12 mouse cellular contexts compared by ENCODE assay signal in genomic region chr12:79354621-79355020, GRCm38 (mm10). TPM values are rescaled to one million over a fixed set of nuclear protein-coding genes. Genes with fewer than 3 reads are reported as not detected.
DNase-seq lines count a peak whose midpoint lies in the region; ATAC-seq and TF ChIP-seq lines count a peak whose summit lies in the region.
"Had no signal": no experiment of that assay in that cellular context is flagged by ENCODE, and none has a peak within 500 bp of the region (broad histone marks: within the 10 kb centered on the region; RNA-seq: fewer than 3 reads in every experiment).

No protein-coding gene starts in this region.

- H3K4me1 ChIP-seq in liver, adult 2 months (ENCODE audit: control insufficient read depth, insufficient read depth, low read length) = peaks cover 41% of the 10 kb centered on the region
- H3K4me1 ChIP-seq in liver, embryonic 11.5 days (replicated peaks; ENCODE audit: control insufficient read depth, insufficient read depth, low read length) = peaks cover 20% of the 10 kb centered on the region
- peaks cover 29% of the 10 kb centered on the region for H3K4me1 ChIP-seq in heart, embryonic 15.5 days (replicated peaks)
- 0 out of 2 replicates have a peak, but pooled peaks cover 6% of the 10 kb centered on the region for H3K4me1 ChIP-seq in stomach, embryonic 14.5 days (ENCODE audit: control insufficient read depth, insufficient read depth, low read length)
- H3K4me1 ChIP-seq in midbrain, embryonic 15.5 days = peaks cover 11% of the 10 kb centered on the region
- H3K4me1 ChIP-seq: forebrain, embryonic 15.5 days had no signal

- no peak for TF ChIP-seq POLR2A in liver, adult 2 months (IDR thresholded peaks at IDR 0.05; ENCODE audit: extremely low read depth, insufficient read depth, low read length)

- H3K36me3 ChIP-seq in liver, adult 2 months (ENCODE audit: control insufficient read depth, insufficient read depth, low read length) = no peaks in the 10 kb centered on the region
- H3K36me3 ChIP-seq in liver, embryonic 11.5 days (ENCODE audit: control insufficient read depth, insufficient read depth, low read length) = no peaks in the 10 kb centered on the region
- no peaks in the 10 kb centered on the region for H3K36me3 ChIP-seq in heart, embryonic 15.5 days
- no peaks in the 10 kb centered on the region for H3K36me3 ChIP-seq in stomach, embryonic 14.5 days (ENCODE audit: control insufficient read depth, insufficient read depth, low read length)
- no peaks in the 10 kb centered on the region for H3K36me3 ChIP-seq in midbrain, embryonic 15.5 days (replicated peaks)
- H3K36me3 ChIP-seq: forebrain, embryonic 15.5 days; limb, embryonic 12.5 days had no signal

- TF ChIP-seq CTCF in liver, adult 2 months (IDR thresholded peaks at IDR 0.05; ENCODE audit: low read depth, low read length) = no peak

- 26% methylated on average over 7 of the region's 7 CpGs for WGBS in liver, adult 2 months
- WGBS in liver, embryonic 11.5 days = 76% methylated on average over 7 of the region's 7 CpGs
- 45% methylated on average over 7 of the region's 7 CpGs for WGBS in heart, embryonic 15.5 days
- 58% methylated on average over 7 of the region's 7 CpGs for WGBS in stomach, embryonic 14.5 days
- WGBS in midbrain, embryonic 15.5 days = 82% methylated on average over 7 of the region's 7 CpGs

- H3K4me3 ChIP-seq in liver, adult 2 months (ENCODE audit: insufficient read depth, low read depth, low read length) = no peak overlapping the region
- H3K4me3 ChIP-seq in liver, embryonic 11.5 days (ENCODE audit: low read depth, low read length) = no peak overlapping the region
- no peak overlapping the region for H3K4me3 ChIP-seq in heart, embryonic 15.5 days
- no peak overlapping the region for H3K4me3 ChIP-seq in stomach, embryonic 14.5 days (ENCODE audit: low read depth, low read length)
- H3K4me3 ChIP-seq in midbrain, embryonic 15.5 days = no peak overlapping the region
- H3K4me3 ChIP-seq: forebrain, embryonic 15.5 days; limb, embryonic 12.5 days had no signal

- peak; percentile 94 for DNase-seq in liver, adult 2 months (ENCODE audit: extremely low read depth, low read depth, low spot score)
- no peak for DNase-seq in liver, embryonic 11.5 days (ENCODE audit: low spot score)
- peak; percentile 44 for DNase-seq in kidney, postnatal 10 days
- DNase-seq in urinary bladder, adult 2 months (ENCODE audit: low spot score) = no peak
- no peak for DNase-seq in frontal cortex, adult 2 months (ENCODE audit: extremely low spot score in 1 of 2, low spot score in 1 of 2)
- DNase-seq: layer of hippocampus, adult 9-11 months had no signal

- no peak for ATAC-seq in liver, embryonic 11.5 days (replicated peaks; ENCODE audit: low FRiP score)
- peak; percentile 70 for ATAC-seq in heart, embryonic 15.5 days (replicated peaks; ENCODE audit: insufficient number of reproducible peaks, insufficient read depth, low FRiP score, low read depth)
- peak; percentile 56; the same call in 1 of the 2 replicates for ATAC-seq in stomach, embryonic 14.5 days (ENCODE audit: insufficient number of reproducible peaks, insufficient read depth, low FRiP score, low read depth)
- ATAC-seq in midbrain, embryonic 15.5 days (replicated peaks) = no peak
- ATAC-seq: forebrain, embryonic 15.5 days had no signal

- no peaks in the 10 kb centered on the region for H3K27me3 ChIP-seq in liver, adult 2 months (ENCODE audit: control insufficient read depth, insufficient read depth, low read length)
- H3K27me3 ChIP-seq in liver, embryonic 11.5 days (replicated peaks; ENCODE audit: control insufficient read depth, insufficient read depth, low read length) = no peaks in the 10 kb centered on the region
- H3K27me3 ChIP-seq in heart, embryonic 15.5 days = no peaks in the 10 kb centered on the region
- H3K27me3 ChIP-seq in stomach, embryonic 14.5 days (ENCODE audit: control insufficient read depth, insufficient read depth, low read length) = no peaks in the 10 kb centered on the region
- H3K27me3 ChIP-seq in midbrain, embryonic 15.5 days (replicated peaks) = no peaks in the 10 kb centered on the region
- H3K27me3 ChIP-seq: forebrain, embryonic 15.5 days; limb, embryonic 12.5 days had no signal

- no peak overlapping the region for H3K4me2 ChIP-seq in liver, embryonic 11.5 days
- H3K4me2 ChIP-seq in heart, embryonic 15.5 days = no peak overlapping the region
- no peak overlapping the region for H3K4me2 ChIP-seq in stomach, embryonic 14.5 days (replicated peaks; ENCODE audit: low read depth, low read length)
- H3K4me2 ChIP-seq in midbrain, embryonic 15.5 days = no peak overlapping the region
- H3K4me2 ChIP-seq: forebrain, embryonic 15.5 days; limb, embryonic 12.5 days; midbrain, embryonic 11.5 days had no signal

- H3K9me3 ChIP-seq in liver, embryonic 11.5 days (ENCODE audit: control insufficient read depth, low read length) = no peaks in the 10 kb centered on the region
- no peaks in the 10 kb centered on the region for H3K9me3 ChIP-seq in heart, embryonic 15.5 days (replicated peaks)
- H3K9me3 ChIP-seq in stomach, embryonic 14.5 days (ENCODE audit: control insufficient read depth, low read depth, low read length) = no peaks in the 10 kb centered on the region
- no peaks in the 10 kb centered on the region for H3K9me3 ChIP-seq in midbrain, embryonic 15.5 days
- H3K9me3 ChIP-seq: forebrain, embryonic 15.5 days; limb, embryonic 12.5 days had no signal

- peak overlapping the region; percentile 37; the same call in 1 of the 2 replicates for H3K27ac ChIP-seq in liver, adult 2 months (replicated peaks; ENCODE audit: insufficient read depth, low read depth, low read length)
- no peak overlapping the region for H3K27ac ChIP-seq in liver, embryonic 11.5 days (ENCODE audit: low read depth, low read length)
- peak overlapping the region; percentile 48 for H3K27ac ChIP-seq in heart, embryonic 15.5 days
- H3K27ac ChIP-seq in stomach, embryonic 14.5 days (ENCODE audit: low read length) = peak overlapping the region; percentile 11; the same call in 1 of the 2 replicates
- no peak overlapping the region for H3K27ac ChIP-seq in midbrain, embryonic 15.5 days
- H3K27ac ChIP-seq: forebrain, embryonic 15.5 days had no signal

- no peaks in the 10 kb centered on the region for H3K79me2 ChIP-seq in liver, adult 2 months (ENCODE audit: control insufficient read depth, insufficient read depth, low read length)

- H3K9ac ChIP-seq in liver, adult 2 months (ENCODE audit: low read depth, low read length) = no peak overlapping the region
- no peak overlapping the region for H3K9ac ChIP-seq in liver, embryonic 11.5 days (ENCODE audit: low read depth, low read length)
- no peak overlapping the region for H3K9ac ChIP-seq in heart, embryonic 15.5 days
- H3K9ac ChIP-seq in stomach, embryonic 14.5 days (replicated peaks; ENCODE audit: low read depth, low read length) = no peak overlapping the region
- no peak overlapping the region for H3K9ac ChIP-seq in midbrain, embryonic 15.5 days
- H3K9ac ChIP-seq: forebrain, embryonic 15.5 days; limb, embryonic 12.5 days had no signal

RNA-seq across cellular contexts. Expression of gene Rad51b, which starts 57.5 kb away (rescaled TPM):
- 1.7 TPM in 2 replicates for total RNA-seq in liver, adult 2 months (2014; rRNA removed)
- polyA plus RNA-seq in liver, adult 2 months (2012; rRNA removed) = 0.55 and 0.58 TPM in 2 replicates
- 7.7 and 8.3 TPM in 2 replicates for polyA plus RNA-seq in liver, embryonic 11.5 days (2014; fragmentation: Nextera tagmentation; extraction: Ambion mirVana)
- 3.3 and 4.7 TPM in 2 replicates for polyA plus RNA-seq in heart, embryonic 15.5 days (2015; fragmentation: Nextera tagmentation; extraction: Ambion mirVana)
- 8.4 and 10.3 TPM in 2 replicates for polyA plus RNA-seq in stomach, embryonic 14.5 days (2014; fragmentation: Nextera tagmentation; extraction: Ambion mirVana)
- polyA plus RNA-seq in urinary bladder, adult 2 months (2012; rRNA removed) = 1.7 and 2.3 TPM in 2 replicates
- polyA plus RNA-seq in frontal cortex, adult 2 months (2012; rRNA removed) = 0.14 and 0.17 TPM in 2 replicates
- 1.3 and 1.4 TPM in 2 replicates for polyA plus RNA-seq in midbrain, embryonic 15.5 days (2015; fragmentation: Nextera tagmentation; extraction: Ambion mirVana)

RNA-seq across cellular contexts. Expression of gene Zfyve26, which starts 58.5 kb away (rescaled TPM):
- total RNA-seq in liver, adult 2 months (2014; rRNA removed) = 17.6 and 27.9 TPM in 2 replicates
- polyA plus RNA-seq in liver, adult 2 months (2012; rRNA removed) = 15.4 and 20.5 TPM in 2 replicates
- polyA plus RNA-seq in liver, embryonic 11.5 days (2014; fragmentation: Nextera tagmentation; extraction: Ambion mirVana) = 16.2 and 18.0 TPM in 2 replicates
- 8.1 and 9.9 TPM in 2 replicates for polyA plus RNA-seq in heart, embryonic 15.5 days (2015; fragmentation: Nextera tagmentation; extraction: Ambion mirVana)
- 17.2 and 18.2 TPM in 2 replicates for polyA plus RNA-seq in stomach, embryonic 14.5 days (2014; fragmentation: Nextera tagmentation; extraction: Ambion mirVana)
- 37.9 and 39.2 TPM in 2 replicates for polyA plus RNA-seq in urinary bladder, adult 2 months (2012; rRNA removed)
- polyA plus RNA-seq in frontal cortex, adult 2 months (2012; rRNA removed) = 32.9 and 33.9 TPM in 2 replicates
- 9.5 and 12.2 TPM in 2 replicates for polyA plus RNA-seq in midbrain, embryonic 15.5 days (2015; fragmentation: Nextera tagmentation; extraction: Ambion mirVana)

Comparison
In these comparisons a context has a peak if more than half of its experiments do, and no peak if none do; other contexts are left out.
1. DNase-seq: peak in liver, adult 2 months (single experiment) and kidney, postnatal 10 days (single experiment); none in liver, embryonic 11.5 days (single experiment), urinary bladder, adult 2 months (single experiment) and frontal cortex, adult 2 months (0 of 2).
2. H3K27ac ChIP-seq: peak in liver, adult 2 months (single experiment), heart, embryonic 15.5 days (single experiment) and stomach, embryonic 14.5 days (single experiment); none in liver, embryonic 11.5 days (single experiment) and midbrain, embryonic 15.5 days (single experiment).
3. ATAC-seq: peak in heart, embryonic 15.5 days (single experiment) and stomach, embryonic 14.5 days (single experiment); none in liver, embryonic 11.5 days (single experiment) and midbrain, embryonic 15.5 days (single experiment).